Mouse (Mus musculus): ENCODE measurements at regions not wholly inside any gene's neighbourhood (a gene's known extent, or its start where the extent isn't known, plus 50 kb on each side); places are given as distances from the start of the nearest gene placed in this dataset.

GRCm38 (mm10) chr2:148197375-148198015, 150.7 kb upstream of the Foxa2 start:
- Histone ChIP-seq H3K4me1 (replicated peaks; ENCODE audit: control insufficient read depth, insufficient read depth, low read length) (no peaks in the 10 kb centered on the region), H3K9me3 (ENCODE audit: control insufficient read depth) (no peaks in the 10 kb centered on the region), H3K27me3 (replicated peaks; ENCODE audit: control insufficient read depth, insufficient read depth, low read length) (no peaks in the 10 kb centered on the region), H3K36me3 (ENCODE audit: control insufficient read depth, insufficient read depth) (no peaks in the 10 kb centered on the region), H3K4me2 (replicated peaks; ENCODE audit: low read depth) (no peak overlapping the region), H3K27ac (ENCODE audit: low read depth, low read length) (no peak overlapping the region), H3K9ac (ENCODE audit: low read depth, low read length) (no peak overlapping the region), H3K4me3 (ENCODE audit: low read depth, low read length) (no peak overlapping the region)
- WGBS: 70% methylated on average over 7 of the region's 7 CpGs
- ATAC-seq: no peak
- no peak for TF ChIP-seq CTCF (IDR thresholded peaks at IDR 0.05; ENCODE audit: low read depth)

GRCm38 (mm10) chr2:148206633-148207032, 159.9 kb upstream of the Foxa2 start:
- Histone ChIP-seq H3K27ac (ENCODE audit: low read depth, low read length) (no peak overlapping the region), H3K27me3 (replicated peaks; ENCODE audit: control insufficient read depth, insufficient read depth, low read length) (no peaks in the 10 kb centered on the region), H3K4me3 (ENCODE audit: low read depth, low read length) (no peak overlapping the region), H3K36me3 (ENCODE audit: control insufficient read depth, insufficient read depth) (no peaks in the 10 kb centered on the region), H3K4me2 (replicated peaks; ENCODE audit: low read depth) (no peak overlapping the region), H3K9ac (ENCODE audit: low read depth, low read length) (no peak overlapping the region), H3K4me1 (replicated peaks; ENCODE audit: control insufficient read depth, insufficient read depth, low read length) (no peaks in the 10 kb centered on the region), H3K9me3 (ENCODE audit: control insufficient read depth) (no peaks in the 10 kb centered on the region)
- no peak for TF ChIP-seq CTCF (IDR thresholded peaks at IDR 0.05; ENCODE audit: low read depth)
- WGBS: 50% methylated on average over 1 of the region's 1 CpGs
- ATAC-seq: no peak

GRCm38 (mm10) chr2:148210813-148211212, 164.0 kb upstream of the Foxa2 start:
- WGBS: 80% methylated on average over 2 of the region's 2 CpGs
- no peak for ATAC-seq
- Histone ChIP-seq H3K4me3 (ENCODE audit: low read depth, low read length) (no peak overlapping the region), H3K27ac (ENCODE audit: low read depth, low read length) (no peak overlapping the region), H3K36me3 (ENCODE audit: control insufficient read depth, insufficient read depth) (no peaks in the 10 kb centered on the region), H3K9ac (ENCODE audit: low read depth, low read length) (no peak overlapping the region), H3K27me3 (replicated peaks; ENCODE audit: control insufficient read depth, insufficient read depth, low read length) (no peaks in the 10 kb centered on the region), H3K4me2 (replicated peaks; ENCODE audit: low read depth) (no peak overlapping the region), H3K9me3 (ENCODE audit: control insufficient read depth) (no peaks in the 10 kb centered on the region), H3K4me1 (replicated peaks; ENCODE audit: control insufficient read depth, insufficient read depth, low read length) (no peaks in the 10 kb centered on the region)
- no peak for TF ChIP-seq CTCF (IDR thresholded peaks at IDR 0.05; ENCODE audit: low read depth)

DNA sequence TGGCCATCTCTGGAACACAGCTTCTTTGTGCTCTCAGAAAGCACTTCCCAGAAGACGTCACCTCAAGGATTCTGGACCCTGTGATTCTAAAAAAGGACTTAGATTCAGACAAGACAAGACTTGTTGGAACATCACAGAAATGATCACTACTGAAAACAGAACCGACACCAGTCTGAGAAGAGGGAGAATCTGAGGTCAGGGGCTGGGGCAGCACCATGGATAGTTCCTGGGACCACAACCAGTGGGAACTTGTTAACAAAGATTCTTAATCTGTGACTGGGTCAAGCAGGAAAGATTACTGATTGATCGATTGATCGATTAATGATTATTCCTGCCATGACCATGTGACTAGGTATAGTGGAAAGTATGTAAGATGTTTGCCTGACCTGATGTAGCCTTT, 170.4 kb upstream of the Foxa2 start:
- Histone ChIP-seq H3K27ac (ENCODE audit: low read depth, low read length) (no peak overlapping the region), H3K9ac (ENCODE audit: low read depth, low read length) (no peak overlapping the region), H3K4me3 (ENCODE audit: low read depth, low read length) (no peak overlapping the region), H3K36me3 (ENCODE audit: control insufficient read depth, insufficient read depth) (no peaks in the 10 kb centered on the region), H3K9me3 (ENCODE audit: control insufficient read depth) (no peaks in the 10 kb centered on the region), H3K4me1 (replicated peaks; ENCODE audit: control insufficient read depth, insufficient read depth, low read length) (no peaks in the 10 kb centered on the region), H3K27me3 (replicated peaks; ENCODE audit: control insufficient read depth, insufficient read depth, low read length) (no peaks in the 10 kb centered on the region), H3K4me2 (replicated peaks; ENCODE audit: low read depth) (no peak overlapping the region)
- no peak for ATAC-seq
- no peak for TF ChIP-seq CTCF (IDR thresholded peaks at IDR 0.05; ENCODE audit: low read depth)
- WGBS: 78% methylated on average over 4 of the region's 4 CpGs

DNA sequence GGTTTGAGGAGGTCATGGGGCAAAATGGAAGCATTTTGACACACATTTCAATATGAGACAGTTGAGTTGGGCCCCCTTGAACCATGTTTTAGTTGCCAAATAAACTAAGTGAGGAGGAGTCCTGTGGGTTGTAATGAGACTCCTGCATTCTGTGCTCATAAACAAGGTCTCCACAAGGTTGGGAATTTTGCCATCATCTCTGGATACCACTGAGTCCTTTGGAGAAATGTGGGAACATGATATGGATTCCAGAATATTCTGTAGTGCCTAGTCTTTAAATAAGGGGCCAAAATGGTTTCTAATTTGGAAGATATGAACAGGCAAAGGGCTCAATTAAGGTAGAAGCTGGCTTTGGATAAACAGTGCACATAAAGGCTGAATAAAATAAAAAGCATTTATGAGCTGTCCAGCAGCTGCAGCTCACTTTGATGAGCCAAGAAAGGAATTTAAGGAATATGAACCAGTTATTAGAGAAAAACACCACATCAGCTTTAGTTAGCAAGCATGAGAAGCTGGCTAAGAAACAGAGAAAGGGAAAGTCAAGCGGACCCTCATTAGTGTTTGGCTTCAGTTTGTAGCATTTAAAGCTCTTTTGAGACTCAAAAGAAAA, 161.3 kb upstream of the Sstr4 start:
- no peak overlapping the region for H3K27ac ChIP-seq (ENCODE audit: low read depth, low read length)
- no peak overlapping the region for H3K4me3 ChIP-seq (ENCODE audit: low read depth, low read length)
- no peak for ATAC-seq
- no peak overlapping the region for H3K4me2 ChIP-seq (replicated peaks; ENCODE audit: low read depth)
- WGBS: 68% methylated on average over 1 of the region's 1 CpGs
- H3K27me3 ChIP-seq (replicated peaks; ENCODE audit: control insufficient read depth, insufficient read depth, low read length): no peaks in the 10 kb centered on the region
- no peak overlapping the region for H3K9ac ChIP-seq (ENCODE audit: low read depth, low read length)
- no peaks in the 10 kb centered on the region for H3K36me3 ChIP-seq (ENCODE audit: control insufficient read depth, insufficient read depth)
- H3K4me1 ChIP-seq (replicated peaks; ENCODE audit: control insufficient read depth, insufficient read depth, low read length): no peaks in the 10 kb centered on the region
- no peaks in the 10 kb centered on the region for H3K9me3 ChIP-seq (ENCODE audit: control insufficient read depth)
- no peak for TF ChIP-seq CTCF (IDR thresholded peaks at IDR 0.05; ENCODE audit: low read depth)

DNA sequence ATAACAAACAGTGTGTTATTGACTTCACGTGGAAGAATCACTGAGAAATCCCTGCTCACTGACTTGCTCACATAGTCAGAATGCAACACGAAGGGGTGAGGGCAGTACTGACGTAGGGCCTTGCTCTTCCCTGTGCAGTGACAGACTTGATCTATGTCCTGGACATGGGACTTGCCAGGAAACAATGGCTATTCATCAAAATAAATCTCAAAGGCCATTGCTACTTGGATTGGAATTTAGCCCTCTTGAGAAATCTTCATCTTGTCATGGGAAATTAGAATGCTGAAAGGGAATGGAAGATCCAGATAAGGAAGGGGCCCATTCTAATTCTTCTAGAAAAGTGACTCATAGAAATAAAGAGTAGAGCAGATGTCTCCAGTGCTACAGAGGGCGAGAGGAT, 158.0 kb upstream of the Sstr4 start:
- TF ChIP-seq CTCF (IDR thresholded peaks at IDR 0.05; ENCODE audit: low read depth): no peak
- Histone ChIP-seq H3K9ac (ENCODE audit: low read depth, low read length) (no peak overlapping the region), H3K36me3 (ENCODE audit: control insufficient read depth, insufficient read depth) (no peaks in the 10 kb centered on the region), H3K27ac (ENCODE audit: low read depth, low read length) (no peak overlapping the region), H3K4me3 (ENCODE audit: low read depth, low read length) (no peak overlapping the region), H3K27me3 (replicated peaks; ENCODE audit: control insufficient read depth, insufficient read depth, low read length) (no peaks in the 10 kb centered on the region), H3K4me2 (replicated peaks; ENCODE audit: low read depth) (no peak overlapping the region), H3K9me3 (ENCODE audit: control insufficient read depth) (no peaks in the 10 kb centered on the region), H3K4me1 (replicated peaks; ENCODE audit: control insufficient read depth, insufficient read depth, low read length) (no peaks in the 10 kb centered on the region)
- WGBS: 70% methylated on average over 4 of the region's 4 CpGs
- no peak for ATAC-seq
